17 mouse cellular contexts compared by ENCODE assay signal in the genomic region with DNA sequence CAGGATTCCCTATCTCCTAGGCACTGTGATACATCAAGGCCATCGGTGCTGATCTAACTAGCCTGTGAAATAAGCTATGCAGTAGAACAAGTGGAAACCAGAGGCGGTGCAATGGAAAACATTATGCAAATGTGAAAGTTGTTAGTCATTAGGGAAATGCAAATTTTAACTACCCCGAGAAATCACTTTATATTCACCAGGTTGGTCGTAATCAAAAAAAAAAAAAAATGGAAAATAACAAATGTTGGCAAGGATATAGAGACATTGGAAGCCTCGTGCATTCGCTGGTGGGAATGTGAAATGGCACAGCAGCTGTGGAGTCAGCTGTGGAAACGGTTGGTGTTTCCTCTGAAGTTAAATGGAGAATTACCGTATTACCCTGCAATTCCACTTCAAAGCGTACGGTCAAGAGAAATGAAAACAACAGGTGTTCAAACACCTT. TPM values are rescaled to one million over a fixed set of nuclear protein-coding genes. Genes with fewer than 3 reads are reported as not detected.
A peak's percentile ranks its signal among the peaks of the same experiment; 100 is the strongest.
DNase-seq lines count a peak whose midpoint lies in the region; ATAC-seq and TF ChIP-seq lines count a peak whose summit lies in the region.
"Had no signal": no experiment of that assay in that cellular context is flagged by ENCODE, and none has a peak within 500 bp of the region (broad histone marks: within the 10 kb centered on the region; RNA-seq: fewer than 3 reads in every experiment).

No protein-coding gene starts in this region.

- H3K27ac ChIP-seq in forebrain, postnatal 0 days (ENCODE audit: low read depth, low read length) = 0 out of 2 replicates have a peak overlapping the region, but pooled peaks have one; percentile 35
- H3K27ac ChIP-seq in midbrain, embryonic 14.5 days (replicated peaks; ENCODE audit: low read depth, low read length) = no peak overlapping the region
- H3K27ac ChIP-seq: heart, embryonic 13.5 days; hindbrain, embryonic 15.5 days; midbrain, embryonic 15.5 days; neural tube, embryonic 13.5 days had no signal

- no peak overlapping the region for H3K4me3 ChIP-seq in forebrain, postnatal 0 days (ENCODE audit: low read depth, low read length)
- no peak overlapping the region for H3K4me3 ChIP-seq in midbrain, embryonic 14.5 days (replicated peaks; ENCODE audit: low read depth, low read length)
- H3K4me3 ChIP-seq: heart, embryonic 13.5 days; hindbrain, embryonic 15.5 days; midbrain, embryonic 15.5 days; neural tube, embryonic 13.5 days had no signal

- no peaks in the 10 kb centered on the region for H3K9me3 ChIP-seq in forebrain, postnatal 0 days (ENCODE audit: low read length)
- H3K9me3 ChIP-seq in midbrain, embryonic 14.5 days (ENCODE audit: control insufficient read depth, low read length) = no peaks in the 10 kb centered on the region
- H3K9me3 ChIP-seq: heart, embryonic 13.5 days; hindbrain, embryonic 15.5 days; midbrain, embryonic 15.5 days; neural tube, embryonic 13.5 days had no signal

- no peak for TF ChIP-seq CTCF in forebrain, postnatal 0 days (IDR thresholded peaks at IDR 0.05; ENCODE audit: low read depth)

- no peaks in the 10 kb centered on the region for H3K36me3 ChIP-seq in forebrain, postnatal 0 days (ENCODE audit: insufficient read depth)
- no peaks in the 10 kb centered on the region for H3K36me3 ChIP-seq in midbrain, embryonic 14.5 days (ENCODE audit: control insufficient read depth, insufficient read depth, low read length)
- H3K36me3 ChIP-seq: heart, embryonic 13.5 days; hindbrain, embryonic 15.5 days; midbrain, embryonic 15.5 days; neural tube, embryonic 13.5 days had no signal

- ATAC-seq in forebrain, postnatal 0 days = peak; percentile 64
- no peak for ATAC-seq in midbrain, embryonic 14.5 days (ENCODE audit: low FRiP score, low TSS enrichment)
- ATAC-seq: liver, postnatal 0 days; midbrain, embryonic 15.5 days had no signal

- no peaks in the 10 kb centered on the region for H3K4me1 ChIP-seq in forebrain, postnatal 0 days (ENCODE audit: insufficient read depth)
- no peaks in the 10 kb centered on the region for H3K4me1 ChIP-seq in midbrain, embryonic 14.5 days (ENCODE audit: control insufficient read depth, insufficient read depth, low read length)
- H3K4me1 ChIP-seq: hindbrain, embryonic 15.5 days; midbrain, embryonic 15.5 days; neural tube, embryonic 13.5 days had no signal

- H3K4me2 ChIP-seq in forebrain, postnatal 0 days (ENCODE audit: low read depth) = no peak overlapping the region
- no peak overlapping the region for H3K4me2 ChIP-seq in midbrain, embryonic 14.5 days (ENCODE audit: low read length)
- H3K4me2 ChIP-seq: heart, embryonic 13.5 days; hindbrain, embryonic 15.5 days; midbrain, embryonic 15.5 days; neural tube, embryonic 13.5 days had no signal

- 39% methylated on average over 10 of the region's 10 CpGs for WGBS in forebrain, postnatal 0 days
- WGBS in midbrain, embryonic 14.5 days = 87% methylated on average over 10 of the region's 10 CpGs

- H3K9ac ChIP-seq in forebrain, postnatal 0 days = no peak overlapping the region
- H3K9ac ChIP-seq in midbrain, embryonic 14.5 days (replicated peaks; ENCODE audit: low read length) = no peak overlapping the region
- H3K9ac ChIP-seq: heart, embryonic 13.5 days; hindbrain, embryonic 15.5 days; liver, postnatal 0 days; midbrain, embryonic 15.5 days; neural tube, embryonic 13.5 days had no signal

- no peaks in the 10 kb centered on the region for H3K27me3 ChIP-seq in forebrain, postnatal 0 days (ENCODE audit: insufficient read depth, low read length)
- no peaks in the 10 kb centered on the region for H3K27me3 ChIP-seq in midbrain, embryonic 14.5 days (ENCODE audit: control insufficient read depth, insufficient read depth, low read length)
- H3K27me3 ChIP-seq: heart, embryonic 13.5 days; hindbrain, embryonic 15.5 days; midbrain, embryonic 15.5 days had no signal

- peak; percentile 55 for DNase-seq in layer of hippocampus, adult 8-10 months (ENCODE audit: low spot score in 2 of 2)
- no peak for DNase-seq in layer of hippocampus, postnatal 25 days (ENCODE audit: extremely low spot score in 1 of 2, low spot score in 1 of 2)
- peak; percentile 57 for DNase-seq in A20 (ENCODE audit: low read depth, low spot score)
- peak; percentile 46 for DNase-seq in CD4-positive helper T cell, adult 2 months (ENCODE audit: low read depth, low spot score)
- peak; percentile 75 for DNase-seq in forebrain, postnatal 0 days
- no peak for DNase-seq in ovary, postnatal 14 days (ENCODE audit: low spot score)
- no peak for DNase-seq in midbrain, embryonic 14.5 days
- DNase-seq: adrenal gland, postnatal 14 days; cerebellum, postnatal 10 days; kidney, adult 9 months; liver, postnatal 0 days; lung, postnatal 4 days; thymus, adult 18-20 months had no signal

RNA-seq across cellular contexts. Expression of gene Slc41a1, which starts 6.4 kb away (rescaled TPM):
- total RNA-seq in layer of hippocampus, adult 8-10 months (2022) = 10 to 100 TPM; 66.7 to 71.1 (median 68.5) TPM
- total RNA-seq in layer of hippocampus, postnatal 25 days (2021) = 10 to 100 TPM; 61.5 to 66.5 TPM
- 28.7 and 39.5 TPM in 2 replicates for total RNA-seq in forebrain, postnatal 0 days (2014; rRNA removed)
- 16.6 and 19.7 TPM in 2 replicates for polyA plus RNA-seq in forebrain, postnatal 0 days (2015; fragmentation: Nextera tagmentation; extraction: Ambion mirVana)
- polyA plus RNA-seq in midbrain, embryonic 14.5 days (2014; fragmentation: Nextera tagmentation; extraction: Ambion mirVana) = 7.5 and 12.9 TPM in 2 replicates

RNA-seq across cellular contexts. Expression of gene Pm20d1, which starts 23.7 kb away (rescaled TPM):
- 1 to 10 TPM; 2.2 to 3.7 (median 2.8) TPM for total RNA-seq in layer of hippocampus, adult 8-10 months (2022)
- 1 to 10 TPM; 2.0 to 3.2 TPM for total RNA-seq in layer of hippocampus, postnatal 25 days (2021)
- 0.19 and 0.62 TPM in 2 replicates for total RNA-seq in forebrain, postnatal 0 days (2014; rRNA removed)
- polyA plus RNA-seq in forebrain, postnatal 0 days (2015; fragmentation: Nextera tagmentation; extraction: Ambion mirVana) = 0.20 and 0.33 TPM in 2 replicates
- polyA plus RNA-seq in midbrain, embryonic 14.5 days (2014; fragmentation: Nextera tagmentation; extraction: Ambion mirVana) = 0.09 and 0.20 TPM in 2 replicates

RNA-seq across cellular contexts. Expression of gene Rab29, which starts 46.1 kb away (rescaled TPM):
- 10 to 100 TPM in 2 of 4 experiments, 1 to 10 TPM in 2; 5.9 to 11.1 (median 9.3) TPM for total RNA-seq in layer of hippocampus, adult 8-10 months (2022)
- total RNA-seq in layer of hippocampus, postnatal 25 days (2021) = 1 to 10 TPM; 7.3 to 8.0 TPM
- 7.9 and 9.1 TPM in 2 replicates for total RNA-seq in forebrain, postnatal 0 days (2014; rRNA removed)
- 9.3 and 9.8 TPM in 2 replicates for polyA plus RNA-seq in forebrain, postnatal 0 days (2015; fragmentation: Nextera tagmentation; extraction: Ambion mirVana)
- 3.7 and 8.8 TPM in 2 replicates for polyA plus RNA-seq in midbrain, embryonic 14.5 days (2014; fragmentation: Nextera tagmentation; extraction: Ambion mirVana)

Comparison
In these comparisons a context has a peak if more than half of its experiments do, and no peak if none do; other contexts are left out.
1. DNase-seq: peak in layer of hippocampus, adult 8-10 months (2 of 2), A20 (single experiment), CD4-positive helper T cell, adult 2 months (single experiment) and forebrain, postnatal 0 days (single experiment); none in layer of hippocampus, postnatal 25 days (0 of 2), ovary, postnatal 14 days (single experiment) and midbrain, embryonic 14.5 days (single experiment).